Mouse (Mus musculus) spleen, adult 2 months (tissue): ENCODE measurements around the gene Shisa4.

ENCODE experiments used
- CTCF ChIP-seq: fragments of 200-500 bp; IDR thresholded peaks from 2 replicates; pipeline ENCODE4 v1.5.1; 2011; ENCODE audit warnings: mild to moderate bottlenecking, inconsistent platforms; ENCODE audit not compliant: insufficient read depth, insufficient read length, insufficient replicate concordance; ENCODE audit errors: extremely low read depth
- POLR2A ChIP-seq: fragments of 200-500 bp; IDR thresholded peaks from 2 replicates; pipeline ENCODE4 v1.6.1; 2011; ENCODE audit warnings: low read depth, low read length, inconsistent platforms

GRCm38 (mm10) chr1:135328368-135328767 lies 46.7 kb downstream of the Shisa4 start:
- TF ChIP-seq CTCF, result no peak
- TF ChIP-seq POLR2A, result no peak
